Mouse (Mus musculus) embryonic fibroblast, embryonic 13.5 days (primary cell): ENCODE measurements around the gene Tpsb2.

Experiments used
- CTCF ChIP-seq: IDR thresholded peaks from 2 replicates; pipeline ENCODE4 v1.5.1; 2011; ENCODE audit warnings: mild to moderate bottlenecking, control low read depth, low read length, moderate library complexity, borderline replicate concordance; ENCODE audit not compliant: insufficient read depth
- POLR2A ChIP-seq: IDR thresholded peaks from 2 replicates; pipeline ENCODE4 v1.6.1; 2011; ENCODE audit warnings: low read depth, mild to moderate bottlenecking, control low read depth, low read length, moderate library complexity

GRCm38 (mm10) chr17:25415421-25415913 is 49.4 kb downstream of the Tpsb2 start:
- TF ChIP-seq POLR2A (no peak), CTCF (no peak)
